Mouse (Mus musculus) testis, adult 2 months (tissue): ENCODE measurements around the gene Wdr4. TPM values are rescaled to one million over a fixed set of nuclear protein-coding genes. Genes with fewer than 3 reads are reported as not detected.
A peak's percentile ranks its signal among the peaks of the same experiment; 100 is the strongest.

Source experiments
- H3K27ac ChIP-seq: fragments of 200-500 bp; 2 replicates; pipeline ENCODE4 v1.5.1; 2012; ENCODE audit warnings: low read depth, low read length; ENCODE audit not compliant: control insufficient read depth, insufficient read depth
- H3K27me3 ChIP-seq: fragments of 200-500 bp; 2 replicates; pipeline ENCODE4 v1.6.1; 2012; ENCODE audit warnings: mild to moderate bottlenecking, low read length, moderate library complexity; ENCODE audit not compliant: control insufficient read depth, insufficient read depth
- H3K36me3 ChIP-seq: fragments of 200-500 bp; 2 replicates; pipeline ENCODE4 v1.6.1; 2012; ENCODE audit warnings: mild to moderate bottlenecking, low read length; ENCODE audit not compliant: control insufficient read depth, insufficient read depth
- H3K4me1 ChIP-seq: fragments of 200-500 bp; 2 replicates; pipeline ENCODE4 v1.6.1; 2012; ENCODE audit warnings: low read length; ENCODE audit not compliant: control insufficient read depth, insufficient read depth
- H3K4me3 ChIP-seq: fragments of 200-500 bp; 2 replicates; pipeline ENCODE4 v1.5.1; 2012; ENCODE audit warnings: low read depth, mild to moderate bottlenecking, low read length, moderate library complexity, mixed read lengths; ENCODE audit not compliant: control insufficient read depth
- CTCF ChIP-seq: fragments of 200-500 bp; IDR thresholded peaks from 2 replicates; pipeline ENCODE4 v1.5.1; 2012; ENCODE audit warnings: low read depth, mild to moderate bottlenecking, inconsistent platforms, low read length, moderate library complexity; ENCODE audit not compliant: control insufficient read depth, insufficient read depth, insufficient replicate concordance
- POLR2A ChIP-seq: fragments of 200-500 bp; IDR thresholded peaks from 2 replicates; pipeline ENCODE4 v1.6.1; 2012; ENCODE audit warnings: low read depth, mild to moderate bottlenecking, inconsistent platforms, low read length, moderate library complexity; ENCODE audit not compliant: control insufficient read depth
- polyA plus RNA-seq: library from polyadenylated mRNA; depleted of rRNA; stranded (reverse); fragments of >200 nt; gene quantifications from 2 replicates; pipeline ENCODE4 v1.2.3, GENCODE M21; 2012

The Wdr4 gene
- polyA plus RNA-seq, 1 experiment = 14.7 TPM

- Histone ChIP-seq H3K4me1 (no peaks in the 10 kb centered on the region), H3K36me3 (no peaks in the 10 kb centered on the region), H3K4me3 (no peak overlapping the region), H3K27ac (no peak overlapping the region), H3K27me3 (no peaks in the 10 kb centered on the region)
- TF ChIP-seq CTCF (no peak), POLR2A (no peak)
These were observed 17.4 kb downstream of the Wdr4 start for GRCm38 (mm10) chr17:31502261-31502927.

- no peak for TF ChIP-seq CTCF
- no peak for TF ChIP-seq POLR2A
- Histone ChIP-seq H3K27ac (no peak overlapping the region), H3K4me3 (no peak overlapping the region), H3K4me1 (no peaks in the 10 kb centered on the region), H3K36me3 (no peaks in the 10 kb centered on the region), H3K27me3 (no peaks in the 10 kb centered on the region)
These were observed 18.9 kb downstream of the Wdr4 start for GRCm38 (mm10) chr17:31500908-31501307.

GRCm38 (mm10) chr17:31500416-31500815 is 19.4 kb downstream of the Wdr4 start:
- TF ChIP-seq CTCF (no peak), POLR2A (no peak)
- Histone ChIP-seq H3K4me1 (no peaks in the 10 kb centered on the region), H3K36me3 (no peaks in the 10 kb centered on the region), H3K4me3 (no peak overlapping the region), H3K27me3 (no peaks in the 10 kb centered on the region), H3K27ac (no peak overlapping the region)

DNA sequence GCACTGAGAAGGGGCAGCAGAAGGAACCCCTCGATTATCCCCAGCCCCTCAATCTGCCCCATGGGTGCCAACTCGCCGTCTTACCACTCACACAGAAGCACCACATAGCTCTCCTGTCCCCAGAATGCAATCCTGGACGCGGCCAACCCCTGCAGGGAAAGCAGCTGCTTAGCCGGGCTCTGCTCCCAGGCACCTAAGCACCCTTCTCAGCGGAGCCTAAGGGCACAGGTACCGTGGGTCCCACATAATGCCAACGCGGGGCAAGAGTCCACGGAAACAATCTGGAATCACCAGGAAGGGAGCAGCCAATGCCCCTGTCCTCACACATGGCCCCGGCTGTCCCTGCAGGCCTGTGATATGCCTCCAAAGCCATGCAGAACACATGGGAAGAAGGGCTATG is 20.1 kb downstream of the Wdr4 start:
- Histone ChIP-seq H3K4me1 (no peaks in the 10 kb centered on the region), H3K27ac (no peak overlapping the region), H3K36me3 (no peaks in the 10 kb centered on the region), H3K27me3 (no peaks in the 10 kb centered on the region), H3K4me3 (no peak overlapping the region)
- TF ChIP-seq POLR2A = no peak
- no peak for TF ChIP-seq CTCF

GRCm38 (mm10) chr17:31497726-31498125 is 22.1 kb downstream of the Wdr4 start:
- Histone ChIP-seq H3K4me3 (no peak overlapping the region), H3K36me3 (no peaks in the 10 kb centered on the region), H3K4me1 (no peaks in the 10 kb centered on the region)

DNA sequence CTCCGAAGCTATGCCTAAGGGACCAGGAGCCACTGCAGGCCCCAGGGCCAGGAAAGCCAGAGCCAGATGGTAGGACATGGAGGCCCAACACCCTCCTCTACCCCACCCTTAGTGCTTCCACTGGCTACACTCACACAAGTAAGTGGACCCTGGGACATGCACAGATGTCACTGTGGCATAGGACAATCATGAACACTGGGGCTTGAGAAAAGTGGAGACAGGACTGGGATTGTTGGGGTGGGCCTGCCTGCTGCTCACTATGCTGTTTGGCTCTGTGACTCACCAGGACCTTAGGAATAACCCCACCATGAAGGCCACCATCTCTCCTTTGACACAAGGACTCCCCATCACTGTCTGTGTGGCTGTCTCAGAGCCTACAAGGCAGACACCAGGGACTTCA is 24.8 kb downstream of the Wdr4 start:
- Histone ChIP-seq H3K4me1 (no peaks in the 10 kb centered on the region), H3K36me3 (no peaks in the 10 kb centered on the region), H3K27me3 (no peaks in the 10 kb centered on the region), H3K4me3 (no peak overlapping the region), H3K27ac (no peak overlapping the region)
- no peak for TF ChIP-seq CTCF
- no peak for TF ChIP-seq POLR2A

More at GRCm38 (mm10) chr17:31497726-31498125, 22.1 kb downstream of the Wdr4 start:
- no peaks in the 10 kb centered on the region for H3K27me3 ChIP-seq
- H3K27ac ChIP-seq = no peak overlapping the region
- TF ChIP-seq POLR2A (no peak), CTCF (no peak)

GRCm38 (mm10) chr17:31492416-31492815 is 27.4 kb downstream of the Wdr4 start:
- TF ChIP-seq POLR2A (no peak), CTCF (peak; percentile 81)
- H3K4me1 ChIP-seq = peaks cover under 1% of the 10 kb centered on the region; the same call in 1 of the 2 replicates
- no peaks in the 10 kb centered on the region for H3K27me3 ChIP-seq
- no peaks in the 10 kb centered on the region for H3K36me3 ChIP-seq
- no peak overlapping the region for H3K4me3 ChIP-seq
- no peak overlapping the region for H3K27ac ChIP-seq
